Mouse (Mus musculus) G1E (cell line): Measurements from ENCODE around the gene Socs7.

Experiments
- CTCF ChIP-seq: IDR thresholded peaks from 2 replicates; pipeline ENCODE4 v1.5.1; 2012; ENCODE audit warnings: low read depth, low read length, inconsistent platforms, mixed read lengths
- GATA1 ChIP-seq: IDR thresholded peaks from 2 replicates; pipeline ENCODE4 v1.6.1; 2012; ENCODE audit warnings: borderline replicate concordance, low read length, inconsistent platforms, mixed read lengths

DNA sequence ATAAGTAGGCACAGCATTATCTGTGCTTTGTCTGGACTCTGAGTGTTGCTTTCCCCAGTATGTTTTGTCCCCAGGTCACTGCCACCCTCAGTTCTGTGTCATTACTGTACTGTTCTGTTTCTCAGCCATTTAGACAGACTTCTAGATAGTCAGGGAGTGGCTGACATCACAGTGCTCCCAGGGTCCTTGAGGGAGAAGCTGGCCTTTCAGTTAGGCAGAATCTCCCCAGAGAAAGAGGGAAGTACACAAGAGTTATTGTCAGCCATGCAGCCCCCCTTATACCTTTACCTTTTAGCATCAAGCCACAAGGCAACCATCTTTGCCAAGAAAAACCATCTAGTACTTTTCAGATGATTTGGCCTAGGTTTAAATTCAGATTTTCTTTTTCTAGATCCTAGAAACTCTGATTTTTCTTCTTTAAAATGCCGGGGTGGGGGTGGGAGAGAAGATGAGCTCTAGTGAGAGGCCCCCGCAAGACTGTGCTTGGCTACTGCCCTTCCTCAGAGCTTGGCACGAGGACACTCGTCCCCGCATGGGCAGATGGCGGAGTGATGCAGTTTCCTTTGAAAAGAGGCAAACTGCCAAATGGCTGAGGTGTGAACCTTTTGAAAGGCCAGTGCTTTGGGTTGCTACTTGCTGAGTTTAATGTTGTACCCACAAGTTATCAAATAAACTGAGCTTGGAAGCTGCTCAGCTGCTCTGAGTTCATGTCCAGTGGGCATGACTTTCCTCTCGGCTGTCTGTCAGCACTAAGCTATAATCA lies 8.2 kb downstream of the Socs7 start:
- no peak for TF ChIP-seq GATA1
- TF ChIP-seq CTCF: no peak
